In the genomic region with DNA sequence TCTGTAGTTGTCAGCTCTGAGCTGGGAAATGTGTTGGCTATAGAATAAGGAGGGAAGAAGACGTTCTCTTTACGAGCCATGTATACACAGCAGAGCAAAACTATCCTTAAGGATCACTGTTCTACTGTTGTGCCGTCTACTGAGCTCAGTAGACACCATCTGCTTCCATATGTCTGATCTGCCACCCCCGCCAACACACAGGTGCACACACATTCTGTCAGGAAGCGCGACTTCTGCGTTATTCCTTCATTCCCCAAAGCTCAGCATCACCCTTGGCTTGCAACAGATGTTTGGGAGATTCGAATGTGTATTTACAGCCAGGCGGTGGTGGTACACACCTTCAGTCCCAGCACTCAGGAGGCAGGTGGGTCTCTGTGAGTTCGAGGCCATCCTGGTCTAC, we compare ENCODE assay signal across 26 mouse cellular contexts. TPM values are rescaled to one million over a fixed set of nuclear protein-coding genes. Genes with fewer than 3 reads are reported as not detected.
DNase-seq lines count a peak whose midpoint lies in the region; TF ChIP-seq lines count a peak whose summit lies in the region.
"Had no signal": no experiment of that assay in that cellular context is flagged by ENCODE, and none has a peak within 500 bp of the region (broad histone marks: within the 10 kb centered on the region; RNA-seq: fewer than 3 reads in every experiment).

No protein-coding gene starts in this region.

- H3K4me3 ChIP-seq in heart, embryonic 10.5 days = no peak overlapping the region
- H3K4me3 ChIP-seq: forebrain, embryonic 10.5 days; forebrain, embryonic 15.5 days; gastrocnemius, adult 2 months; heart, embryonic 13.5 days had no signal

- no peak overlapping the region for H3K27ac ChIP-seq in heart, embryonic 10.5 days
- H3K27ac ChIP-seq: forebrain, embryonic 10.5 days; forebrain, embryonic 15.5 days; gastrocnemius, adult 2 months; heart, embryonic 13.5 days; hindbrain, embryonic 14.5 days; hindbrain, postnatal 0 days had no signal

- intact Hi-C loops in left cerebral cortex, postnatal 14 days (cut with DNase I) = no loop called here

- 83% methylated on average over 10 of the region's 10 CpGs for WGBS in heart, embryonic 10.5 days

- DNase-seq in heart, adult 11 months = peak; percentile 64
- no peak for DNase-seq in heart, embryonic 10.5 days (ENCODE audit: low spot score)
- DNase-seq in right cerebral cortex, adult 2 months (ENCODE audit: low spot score in 2 of 2) = peak; percentile 28 to 42
- no peak for DNase-seq in right cerebral cortex, postnatal 36 days (ENCODE audit: low spot score in 2 of 2)
- DNase-seq in brain, embryonic 14.5 days (ENCODE audit: low read depth) = peak; percentile 38
- DNase-seq in left cerebral cortex, postnatal 14 days (ENCODE audit: low spot score in 2 of 2) = no peak
- DNase-seq: adrenal gland, adult 2 months; adrenal gland, postnatal 14 days; cerebellum, adult 18-20 months; cerebellum, adult 9-10 months; cerebellum, postnatal 14 days; gastrocnemius, adult 2 months; gastrocnemius, postnatal 14 days; heart, adult 18-20 months; heart, postnatal 14 days; heart, postnatal 4 days had no signal

- no peak for TF ChIP-seq CTCF in brain, embryonic 14.5 days (IDR thresholded peaks at IDR 0.05; ENCODE audit: borderline replicate concordance, extremely low read depth, insufficient read depth, insufficient read length)

- no peaks in the 10 kb centered on the region for H3K36me3 ChIP-seq in heart, embryonic 10.5 days
- H3K36me3 ChIP-seq: forebrain, embryonic 10.5 days; forebrain, embryonic 15.5 days; heart, embryonic 13.5 days had no signal

- no peaks in the 10 kb centered on the region for H3K27me3 ChIP-seq in heart, embryonic 10.5 days (ENCODE audit: insufficient read depth, poor library complexity, severe bottlenecking)
- H3K27me3 ChIP-seq: forebrain, embryonic 15.5 days had no signal

- TF ChIP-seq POLR2A in brain, embryonic 14.5 days (IDR thresholded peaks at IDR 0.05; ENCODE audit: borderline replicate concordance, extremely low read depth, insufficient read depth, insufficient read length, poor library complexity, severe bottlenecking) = no peak

- peaks cover 12% of the 10 kb centered on the region for H3K4me1 ChIP-seq in heart, embryonic 10.5 days
- H3K4me1 ChIP-seq: forebrain, embryonic 10.5 days; forebrain, embryonic 15.5 days; heart, embryonic 13.5 days had no signal

- H3K9me3 ChIP-seq in heart, embryonic 10.5 days = no peaks in the 10 kb centered on the region
- H3K9me3 ChIP-seq: forebrain, embryonic 10.5 days; forebrain, embryonic 15.5 days; heart, embryonic 13.5 days had no signal

RNA-seq across cellular contexts. Expression of a gene that starts 21.2 kb away (rescaled TPM):
- 0.48 and 1.3 TPM in 2 replicates for polyA plus RNA-seq in heart, embryonic 10.5 days (2016; fragmentation: Nextera tagmentation; extraction: Ambion mirVana)
- 1.6 and 2.3 TPM in 2 replicates for polyA plus RNA-seq in brain, embryonic 14.5 days (2012; rRNA removed)
- total RNA-seq in left cerebral cortex, postnatal 14 days (2021) = 1 to 10 TPM; 1.7 to 2.9 TPM
- total RNA-seq: MEL had no signal

RNA-seq across cellular contexts. Expression of a gene that starts 21.3 kb away (rescaled TPM):
- 4.4 and 5.1 TPM in 2 replicates for polyA plus RNA-seq in heart, embryonic 10.5 days (2016; fragmentation: Nextera tagmentation; extraction: Ambion mirVana)
- 8.3 and 8.8 TPM in 2 replicates for polyA plus RNA-seq in brain, embryonic 14.5 days (2012; rRNA removed)
- total RNA-seq in left cerebral cortex, postnatal 14 days (2021) = 1 to 10 TPM; 6.8 to 6.9 TPM
- total RNA-seq: MEL had no signal
- polyA plus RNA-seq: C2C12; CD4-positive, CD25-positive, alpha-beta regulatory T cell, adult 4 months; inflammation-experienced regulatory T-cells, adult 6 months had no signal

RNA-seq across cellular contexts. Expression of a gene that starts 55.4 kb away (rescaled TPM):
- not detected in 2 replicates for polyA plus RNA-seq in heart, embryonic 10.5 days (2016; fragmentation: Nextera tagmentation; extraction: Ambion mirVana)
- 12.0 and 18.3 TPM in 2 replicates for polyA plus RNA-seq in brain, embryonic 14.5 days (2012; rRNA removed)
- total RNA-seq in left cerebral cortex, postnatal 14 days (2021) = 1 to 10 TPM; 7.4 to 8.5 TPM
- total RNA-seq: gastrocnemius, adult 2 months; heart, adult 18-20 months; heart, postnatal 14 days; heart, postnatal 4 days; MEL had no signal
- polyA plus RNA-seq: C2C12; CD4-positive, CD25-positive, alpha-beta regulatory T cell, adult 4 months; heart, embryonic 13.5 days; heart, embryonic 16.5 days; inflammation-experienced regulatory T-cells, adult 6 months had no signal

Comparison
In these comparisons a context has a peak if more than half of its experiments do, and no peak if none do; other contexts are left out.
1. DNase-seq: peak in heart, adult 11 months (single experiment), right cerebral cortex, adult 2 months (2 of 2) and brain, embryonic 14.5 days (single experiment); none in heart, embryonic 10.5 days (single experiment), right cerebral cortex, postnatal 36 days (0 of 2) and left cerebral cortex, postnatal 14 days (0 of 2).
2. RNA of a gene that starts 55.4 kb away (polyA plus RNA-seq): 12.0 to 18.3 TPM in brain, embryonic 14.5 days; not detected in heart, embryonic 10.5 days; every median in the first group is over 10 times any median in the second.